Mouse (Mus musculus) adrenal gland, adult 8-10 months (tissue): Measurements from ENCODE around the gene Lsmem1. TPM values are rescaled to one million over a fixed set of nuclear protein-coding genes. Genes with fewer than 3 reads are reported as not detected.

Source experiments
- DNase-seq: peaks from one replicate; pipeline ENCODE4 v3.0.0; 2022
- microRNA-seq, 2 experiments: library from miRNA; unstranded; fragments of <30 nt; microRNA quantifications; one replicate each; pipeline ENCODE4 v1.2.0; 2022
- total RNA-seq, 4 experiments: library from RNA; stranded (reverse); gene quantifications; 2 replicates each; pipeline ENCODE4 v1.2.4; 2022

Gene Lsmem1
- total RNA-seq, 4 experiments from 2014 or later = 0.14 to 0.56 (median 0.28) TPM; not detected in 1

- no peak for DNase-seq
Observed at GRCm38 (mm10) chr12:40134529-40134928, 64.8 kb downstream of the Lsmem1 start.

GRCm38 (mm10) chr12:40133573-40134271 is 65.6 kb downstream of the Lsmem1 start, which contains the start of gene Scin:
Gene Scin (minus strand): TSS chr12:40134228.
- DNase-seq = no peak

GRCm38 (mm10) chr12:40133194-40133572 is 66.1 kb downstream of the Lsmem1 start:
- no peak for DNase-seq

Small RNAs within 50 kb of the gene (microRNA-seq; reads per million reads assigned to microRNA genes)
- 0.18 to 1.2 reads per million in 2 experiments for gene Mir1938

Other genes starting within 250 kb of the Lsmem1 start
- gene Arl4a, start 161.5 kb downstream of the Lsmem1 start, total RNA-seq = 10 to 100 TPM; 21.6 to 46.9 (median 39.5) TPM
- gene Scin, start 65.3 kb downstream of the Lsmem1 start, total RNA-seq = 1 to 10 TPM; 1.7 to 2.4 (median 2.1) TPM
- 100 to 1,000 TPM; 109 to 173 (median 167) TPM for gene Ifrd1, start 49.0 kb upstream of the Lsmem1 start, total RNA-seq
- gene Zfp277, start 246.4 kb upstream of the Lsmem1 start, total RNA-seq = 10 to 100 TPM; 17.9 to 20.4 (median 19.4) TPM
- 10 to 100 TPM; 17.5 to 29.9 (median 24.6) TPM for gene Dock4, start 246.5 kb upstream of the Lsmem1 start, total RNA-seq